Mouse (Mus musculus) limb, embryonic 15.5 days (tissue): ENCODE measurements at regions not wholly inside any gene's neighbourhood (a gene's known extent, or its start where the extent isn't known, plus 50 kb on each side); places are given as distances from the start of the nearest gene placed in this dataset.

Source experiments
- ATAC-seq: fragments of 200-750 bp; cut with Nextera tagmentation; 2 replicates; pipeline ENCODE4 v1.8.0; 2017; ENCODE audit warnings: low read depth, moderate TSS enrichment; ENCODE audit not compliant: insufficient number of reproducible peaks, low FRiP score, low TSS enrichment
- H3K27ac ChIP-seq: fragments of 300-500 bp; sonication (generic); 2 replicates; pipeline ENCODE4 v1.5.1; 2015; ENCODE audit warnings: moderate library complexity, mild to moderate bottlenecking, inconsistent platforms
- H3K27me3 ChIP-seq: fragments of 300-500 bp; sonication (generic); 2 replicates; pipeline ENCODE4 v1.6.1; 2015; ENCODE audit warnings: inconsistent platforms
- H3K36me3 ChIP-seq: fragments of 300-500 bp; sonication (generic); 2 replicates; pipeline ENCODE4 v1.6.1; 2015; ENCODE audit warnings: inconsistent platforms
- H3K4me1 ChIP-seq: fragments of 300-500 bp; sonication (generic); 2 replicates; pipeline ENCODE4 v1.6.1; 2015; ENCODE audit warnings: inconsistent platforms
- H3K4me2 ChIP-seq: fragments of 300-500 bp; sonication (generic); 2 replicates; pipeline ENCODE4 v1.6.1; 2015; ENCODE audit warnings: mild to moderate bottlenecking, inconsistent platforms
- H3K4me3 ChIP-seq: fragments of 300-500 bp; sonication (generic); 2 replicates; pipeline ENCODE4 v1.5.1; 2015; ENCODE audit warnings: mild to moderate bottlenecking, inconsistent platforms
- H3K9ac ChIP-seq: fragments of 300-500 bp; sonication (generic); 2 replicates; pipeline ENCODE4 v1.6.1; 2015; ENCODE audit warnings: inconsistent platforms
- H3K9me3 ChIP-seq: fragments of 300-500 bp; sonication (generic); 2 replicates; pipeline ENCODE4 v1.6.1; 2016; ENCODE audit warnings: inconsistent platforms
- WGBS: fragments of 180-500 bp; shearing (Covaris S2); methylation state at CpG from one replicate; pipeline ENCODE4 v1.1.7; 2015; 5-methylcytosine and 5-hydroxymethylcytosine counted together

- H3K4me1 ChIP-seq, result peaks cover 18% of the 10 kb centered on the region
- 18% methylated on average over 8 of the region's 8 CpGs for WGBS
- H3K27me3 ChIP-seq, result no peaks in the 10 kb centered on the region; the same call in none of the 2 replicates
- no peak overlapping the region for H3K4me2 ChIP-seq
- no peak overlapping the region for H3K4me3 ChIP-seq
- H3K9me3 ChIP-seq, result no peaks in the 10 kb centered on the region
- no peak overlapping the region for H3K27ac ChIP-seq
- no peak overlapping the region for H3K9ac ChIP-seq
- peak; percentile 71; the same call in 1 of the 2 replicates for ATAC-seq
- H3K36me3 ChIP-seq, result no peaks in the 10 kb centered on the region
Measured at GRCm38 (mm10) chr9:46599931-46600708, 280.3 kb upstream of the 4931429L15Rik start.

GRCm38 (mm10) chr9:46598518-46598917, 278.7 kb upstream of the 4931429L15Rik start:
- Histone ChIP-seq H3K27me3 (no peaks in the 10 kb centered on the region; the same call in none of the 2 replicates), H3K9ac (no peak overlapping the region), H3K9me3 (no peaks in the 10 kb centered on the region), H3K4me3 (no peak overlapping the region), H3K4me2 (no peak overlapping the region), H3K27ac (no peak overlapping the region), H3K4me1 (peaks cover 18% of the 10 kb centered on the region), H3K36me3 (no peaks in the 10 kb centered on the region)
- WGBS, result 90% methylated on average over 6 of the region's 6 CpGs
- ATAC-seq, result no peak

- Histone ChIP-seq H3K9ac (no peak overlapping the region), H3K4me1 (no peaks in the 10 kb centered on the region), H3K36me3 (no peaks in the 10 kb centered on the region), H3K9me3 (no peaks in the 10 kb centered on the region), H3K4me3 (no peak overlapping the region), H3K4me2 (no peak overlapping the region), H3K27me3 (no peaks in the 10 kb centered on the region), H3K27ac (no peak overlapping the region)
- 80% methylated on average over 6 of the region's 6 CpGs for WGBS
- ATAC-seq, result no peak
Measured at GRCm38 (mm10) chr9:46593444-46593843, 273.7 kb upstream of the 4931429L15Rik start.

GRCm38 (mm10) chr9:46592908-46593307, 273.1 kb upstream of the 4931429L15Rik start:
- H3K36me3 ChIP-seq, result no peaks in the 10 kb centered on the region
- no peak overlapping the region for H3K4me3 ChIP-seq
- H3K27me3 ChIP-seq, result no peaks in the 10 kb centered on the region
- H3K4me2 ChIP-seq, result no peak overlapping the region
- H3K9me3 ChIP-seq, result no peaks in the 10 kb centered on the region
- 94% methylated on average over 7 of the region's 7 CpGs for WGBS
- no peak overlapping the region for H3K27ac ChIP-seq
- no peaks in the 10 kb centered on the region for H3K4me1 ChIP-seq
- H3K9ac ChIP-seq, result no peak overlapping the region
- no peak for ATAC-seq

- H3K4me3 ChIP-seq, result no peak overlapping the region
Measured at GRCm38 (mm10) chr9:46586818-46587217, 267.0 kb upstream of the 4931429L15Rik start.

GRCm38 (mm10) chr9:46581844-46582243, 262.1 kb upstream of the 4931429L15Rik start:
- WGBS, result 45% methylated on average over 4 of the region's 4 CpGs
- no peak for ATAC-seq
- no peak overlapping the region for H3K4me2 ChIP-seq

More at GRCm38 (mm10) chr9:46586818-46587217, 267.0 kb upstream of the 4931429L15Rik start:
- H3K9ac ChIP-seq, result no peak overlapping the region
- no peaks in the 10 kb centered on the region for H3K9me3 ChIP-seq
- H3K36me3 ChIP-seq, result no peaks in the 10 kb centered on the region
- ATAC-seq, result no peak
- H3K4me1 ChIP-seq, result peaks cover 2% of the 10 kb centered on the region
- H3K27ac ChIP-seq, result no peak overlapping the region
- no peaks in the 10 kb centered on the region for H3K27me3 ChIP-seq
- no peak overlapping the region for H3K4me2 ChIP-seq
- 51% methylated on average over 8 of the region's 8 CpGs for WGBS

GRCm38 (mm10) chr9:46562301-46562700, 242.5 kb upstream of the 4931429L15Rik start:
- Histone ChIP-seq H3K4me2 (no peak overlapping the region), H3K4me1 (no peaks in the 10 kb centered on the region), H3K4me3 (no peak overlapping the region), H3K27me3 (no peaks in the 10 kb centered on the region), H3K9ac (no peak overlapping the region), H3K36me3 (no peaks in the 10 kb centered on the region), H3K9me3 (no peaks in the 10 kb centered on the region), H3K27ac (no peak overlapping the region)
- ATAC-seq, result no peak
- WGBS, result 87% methylated on average over 4 of the region's 4 CpGs

More at GRCm38 (mm10) chr9:46581844-46582243, 262.1 kb upstream of the 4931429L15Rik start:
- H3K27me3 ChIP-seq, result no peaks in the 10 kb centered on the region
- no peaks in the 10 kb centered on the region for H3K36me3 ChIP-seq
- H3K9me3 ChIP-seq, result peaks cover 3% of the 10 kb centered on the region; the same call in 1 of the 2 replicates
- peaks cover 2% of the 10 kb centered on the region for H3K4me1 ChIP-seq
- H3K4me3 ChIP-seq, result no peak overlapping the region
- H3K9ac ChIP-seq, result no peak overlapping the region
- no peak overlapping the region for H3K27ac ChIP-seq

- Histone ChIP-seq H3K36me3 (no peaks in the 10 kb centered on the region), H3K4me3 (no peak overlapping the region), H3K9me3 (no peaks in the 10 kb centered on the region), H3K4me1 (no peaks in the 10 kb centered on the region), H3K4me2 (no peak overlapping the region), H3K9ac (no peak overlapping the region), H3K27ac (no peak overlapping the region), H3K27me3 (no peaks in the 10 kb centered on the region)
- WGBS, result 90% methylated on average over 5 of the region's 5 CpGs
- no peak for ATAC-seq
Measured at GRCm38 (mm10) chr9:46558481-46558880, 238.7 kb upstream of the 4931429L15Rik start.

GRCm38 (mm10) chr9:46557781-46558180, 238.0 kb upstream of the 4931429L15Rik start:
- no peak overlapping the region for H3K4me3 ChIP-seq
- ATAC-seq, result no peak
- H3K9me3 ChIP-seq, result no peaks in the 10 kb centered on the region
- no peak overlapping the region for H3K4me2 ChIP-seq
- H3K27ac ChIP-seq, result no peak overlapping the region
- H3K9ac ChIP-seq, result no peak overlapping the region
- 46% methylated on average over 5 of the region's 5 CpGs for WGBS
- no peaks in the 10 kb centered on the region for H3K27me3 ChIP-seq
- H3K36me3 ChIP-seq, result no peaks in the 10 kb centered on the region
- H3K4me1 ChIP-seq, result no peaks in the 10 kb centered on the region

GRCm38 (mm10) chr9:46555156-46555555, 235.4 kb upstream of the 4931429L15Rik start:
- Histone ChIP-seq H3K4me3 (no peak overlapping the region), H3K9ac (no peak overlapping the region), H3K27ac (no peak overlapping the region), H3K4me1 (no peaks in the 10 kb centered on the region), H3K27me3 (no peaks in the 10 kb centered on the region), H3K9me3 (no peaks in the 10 kb centered on the region), H3K36me3 (no peaks in the 10 kb centered on the region), H3K4me2 (no peak overlapping the region)
- ATAC-seq, result no peak
- WGBS, result 58% methylated on average over 6 of the region's 6 CpGs

GRCm38 (mm10) chr9:46554586-46555152, 234.9 kb upstream of the 4931429L15Rik start:
- 76% methylated on average over 6 of the region's 6 CpGs for WGBS
- Histone ChIP-seq H3K27ac (no peak overlapping the region), H3K36me3 (no peaks in the 10 kb centered on the region), H3K4me1 (no peaks in the 10 kb centered on the region), H3K9me3 (no peaks in the 10 kb centered on the region), H3K9ac (no peak overlapping the region), H3K4me3 (no peak overlapping the region), H3K4me2 (no peak overlapping the region), H3K27me3 (no peaks in the 10 kb centered on the region)
- no peak for ATAC-seq

GRCm38 (mm10) chr9:46549416-46549815, 229.6 kb upstream of the 4931429L15Rik start:
- Histone ChIP-seq H3K27ac (no peak overlapping the region), H3K4me1 (no peaks in the 10 kb centered on the region), H3K9ac (no peak overlapping the region), H3K4me3 (no peak overlapping the region), H3K27me3 (no peaks in the 10 kb centered on the region), H3K36me3 (no peaks in the 10 kb centered on the region), H3K9me3 (no peaks in the 10 kb centered on the region), H3K4me2 (no peak overlapping the region)
- ATAC-seq, result no peak
- WGBS, result 77% methylated on average over 4 of the region's 4 CpGs
